19 mouse cellular contexts compared by ENCODE assay signal in the genomic region with DNA sequence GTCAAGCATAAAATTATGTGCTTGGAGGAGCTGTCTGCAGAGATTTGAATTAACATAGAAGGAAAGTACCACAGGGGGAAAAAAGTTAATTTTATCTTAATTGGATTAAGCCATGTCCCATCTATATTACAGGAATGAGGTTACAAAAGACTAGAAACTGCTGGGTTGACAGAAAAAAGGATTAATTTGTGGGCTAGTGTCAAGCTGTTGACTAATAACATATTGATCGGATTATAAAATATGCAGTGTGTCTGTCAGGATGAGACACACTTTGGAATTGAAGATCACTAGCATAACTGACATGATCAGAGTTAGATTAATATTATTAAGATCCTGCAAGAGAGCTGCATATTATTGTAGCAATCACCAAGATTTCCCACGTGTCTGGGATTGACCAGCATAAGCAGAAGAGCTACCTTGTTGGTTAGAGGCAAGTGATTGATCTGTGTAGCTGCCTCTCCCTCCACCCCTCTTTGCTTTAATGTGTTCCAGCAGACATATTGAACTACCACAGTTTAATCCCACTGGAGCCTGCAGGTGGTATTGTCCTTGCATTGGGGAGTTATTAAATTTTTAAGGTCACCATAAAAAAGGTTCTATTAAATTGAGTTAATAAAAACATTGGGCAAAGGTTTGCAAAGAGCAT.
"Had no signal": no experiment of that assay in that cellular context is flagged by ENCODE, and none has a peak within 500 bp of the region (broad histone marks: within the 10 kb centered on the region; RNA-seq: fewer than 3 reads in every experiment).

No protein-coding gene starts in this region.

- H3K9me3 ChIP-seq: limb, embryonic 12.5 days; limb, embryonic 15.5 days; megakaryocyte, embryonic 14.5 days; neural tube, embryonic 12.5 days; neural tube, embryonic 15.5 days had no signal

- H3K4me2 ChIP-seq: limb, embryonic 12.5 days; limb, embryonic 15.5 days; liver, embryonic 11.5 days; lung, embryonic 14.5 days; neural tube, embryonic 12.5 days; neural tube, embryonic 15.5 days had no signal

- DNase-seq: kidney, adult 18-20 months; kidney, adult 9 months; kidney, postnatal 14 days; kidney, postnatal 4 days; left cerebral cortex, postnatal 4 days; liver, postnatal 0 days; lung, embryonic 14.5 days; thymus, adult 18-20 months; thymus, postnatal 36 days had no signal

- H3K4me3 ChIP-seq: limb, embryonic 12.5 days; limb, embryonic 15.5 days; megakaryocyte, embryonic 14.5 days; neural tube, embryonic 12.5 days; neural tube, embryonic 15.5 days had no signal

- H3K27ac ChIP-seq: limb, embryonic 12.5 days; limb, embryonic 15.5 days; liver, embryonic 14.5 days; macrophage; neural tube, embryonic 12.5 days; neural tube, embryonic 15.5 days had no signal

- H3K27me3 ChIP-seq: limb, embryonic 12.5 days; limb, embryonic 15.5 days; megakaryocyte, embryonic 14.5 days; neural tube, embryonic 12.5 days; neural tube, embryonic 15.5 days had no signal

- H3K9ac ChIP-seq: limb, embryonic 12.5 days; limb, embryonic 15.5 days; liver, embryonic 14.5 days; liver, postnatal 0 days; lung, embryonic 14.5 days; neural tube, embryonic 12.5 days; neural tube, embryonic 15.5 days had no signal

- H3K36me3 ChIP-seq: limb, embryonic 12.5 days; limb, embryonic 15.5 days; neural tube, embryonic 12.5 days; neural tube, embryonic 15.5 days had no signal

- ATAC-seq: intestine, embryonic 16.5 days; liver, postnatal 0 days; lung, postnatal 0 days had no signal

- H3K4me1 ChIP-seq: limb, embryonic 12.5 days; limb, embryonic 15.5 days; megakaryocyte, embryonic 14.5 days; neural tube, embryonic 12.5 days; neural tube, embryonic 15.5 days had no signal
